Mouse (Mus musculus): Measurements from ENCODE around the gene P2rx1. TPM values are rescaled to one million over a fixed set of nuclear protein-coding genes. Genes with fewer than 3 reads are reported as not detected.

The P2rx1 gene
- polyA plus RNA-seq, 1 experiment from 2014 or later = 0.80 TPM

DNA sequence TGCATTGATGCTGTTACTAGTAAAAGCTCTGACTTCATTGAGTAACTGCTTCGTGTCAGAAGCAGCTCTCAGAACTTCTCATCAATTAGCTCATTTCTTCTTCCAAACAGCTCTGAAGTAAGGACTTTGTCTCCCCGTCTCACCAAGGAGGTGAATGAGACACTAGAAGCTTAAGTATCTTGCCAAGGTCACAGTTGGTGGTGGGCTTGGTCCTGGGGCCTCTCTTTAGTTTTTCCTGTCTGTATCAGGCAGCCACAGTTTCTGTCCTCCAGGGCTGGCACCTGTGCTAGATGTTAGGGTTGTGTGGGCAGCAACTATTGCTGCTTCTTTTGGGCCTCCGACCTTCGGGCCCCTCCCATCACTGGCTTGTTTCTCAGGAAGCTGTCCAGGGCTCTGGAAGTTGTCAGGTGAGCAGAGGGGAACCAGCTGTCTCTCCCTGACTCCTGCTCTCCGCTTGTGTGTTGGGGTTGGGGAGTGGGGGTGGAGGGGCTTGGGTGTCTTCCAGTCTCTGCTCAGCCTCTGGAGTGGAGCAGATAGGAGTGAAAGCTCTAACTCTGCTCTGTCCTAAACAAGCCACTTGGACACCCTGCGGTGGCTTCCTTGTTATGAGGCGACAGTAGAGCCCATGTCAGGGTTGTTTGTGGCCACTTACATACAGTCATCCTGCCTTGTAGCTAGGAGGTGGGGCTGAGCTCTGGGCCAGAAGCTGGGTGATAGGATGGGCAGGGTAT lies 35.7 kb upstream of the P2rx1 start:
- H3K79me2 ChIP-seq (ENCODE audit: inconsistent target) = peaks cover 6% of the 10 kb centered on the region; the same call in 1 of the 2 replicates
- 41% methylated on average over 7 of the region's 7 CpGs for WGBS (ENCODE audit: missing documents)
- H3K27ac ChIP-seq = no peak overlapping the region
- H3K36me3 ChIP-seq (ENCODE audit: inconsistent target) = no peaks in the 10 kb centered on the region
- H3K4me3 ChIP-seq (ENCODE audit: inconsistent target) = no peak overlapping the region

- Histone ChIP-seq H3K27ac (no peak overlapping the region), H3K4me3 (ENCODE audit: inconsistent target) (no peak overlapping the region)
- 62% methylated on average over 3 of the region's 3 CpGs for WGBS (ENCODE audit: missing documents)
Measured at GRCm38 (mm10) chr11:72963789-72964294, 35.1 kb upstream of the P2rx1 start.

GRCm38 (mm10) chr11:72974995-72975503 lies 23.9 kb upstream of the P2rx1 start:
- 92% methylated on average over 13 of the region's 13 CpGs for WGBS (ENCODE audit: missing documents)
- no peak overlapping the region for H3K4me3 ChIP-seq (ENCODE audit: inconsistent target)
- peaks cover 5% of the 10 kb centered on the region; the same call in 1 of the 2 replicates for H3K36me3 ChIP-seq (ENCODE audit: inconsistent target)
- no peaks in the 10 kb centered on the region for H3K79me2 ChIP-seq (ENCODE audit: inconsistent target)
- H3K27ac ChIP-seq = no peak overlapping the region

More at GRCm38 (mm10) chr11:72963789-72964294, 35.1 kb upstream of the P2rx1 start:
- H3K36me3 ChIP-seq (ENCODE audit: inconsistent target) = no peaks in the 10 kb centered on the region
- peaks cover 6% of the 10 kb centered on the region; the same call in 1 of the 2 replicates for H3K79me2 ChIP-seq (ENCODE audit: inconsistent target)

DNA sequence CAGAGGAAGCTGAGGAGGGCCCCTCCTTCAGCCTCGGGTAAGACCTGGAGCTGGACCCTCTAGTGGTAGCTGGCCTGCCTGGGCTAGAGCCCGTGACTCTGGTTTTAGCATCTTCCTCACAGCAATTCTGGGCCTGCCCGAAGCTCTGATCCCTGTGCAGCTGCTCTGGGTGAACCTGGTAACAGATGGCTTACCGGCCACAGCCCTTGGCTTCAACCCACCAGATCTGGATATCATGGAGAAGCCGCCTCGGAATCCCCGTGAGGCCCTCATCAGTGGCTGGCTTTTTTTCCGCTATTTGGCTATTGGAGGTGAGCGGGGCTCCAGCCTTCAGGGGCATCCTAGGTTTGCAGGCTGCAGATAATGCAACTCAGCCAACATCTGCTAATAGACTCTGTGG lies 16.4 kb upstream of the P2rx1 start:
- Histone ChIP-seq H3K36me3 (ENCODE audit: inconsistent target) (peaks cover 5% of the 10 kb centered on the region; the same call in 1 of the 2 replicates), H3K4me3 (ENCODE audit: inconsistent target) (no peak overlapping the region)
- WGBS (ENCODE audit: missing documents) = 93% methylated on average over 7 of the region's 9 CpGs

GRCm38 (mm10) chr11:72983283-72983682 lies 15.6 kb upstream of the P2rx1 start:
- no peak overlapping the region for H3K27ac ChIP-seq
- H3K79me2 ChIP-seq (ENCODE audit: inconsistent target) = no peaks in the 10 kb centered on the region
- no peak overlapping the region for H3K4me3 ChIP-seq (ENCODE audit: inconsistent target)
- peaks cover 5% of the 10 kb centered on the region; the same call in 1 of the 2 replicates for H3K36me3 ChIP-seq (ENCODE audit: inconsistent target)
- WGBS (ENCODE audit: missing documents) = 83% methylated on average over 5 of the region's 5 CpGs

More for the DNA sequence above, 16.4 kb upstream of the P2rx1 start:
- no peak overlapping the region for H3K27ac ChIP-seq
- no peaks in the 10 kb centered on the region for H3K79me2 ChIP-seq (ENCODE audit: inconsistent target)

- Histone ChIP-seq H3K36me3 (ENCODE audit: inconsistent target) (no peaks in the 10 kb centered on the region), H3K27ac (no peak overlapping the region), H3K4me3 (ENCODE audit: inconsistent target) (no peak overlapping the region), H3K79me2 (ENCODE audit: inconsistent target) (no peaks in the 10 kb centered on the region)
- WGBS (ENCODE audit: missing documents) = 82% methylated on average over 5 of the region's 5 CpGs
Measured at GRCm38 (mm10) chr11:72986745-72987144, 12.2 kb upstream of the P2rx1 start.

- 88% methylated on average over 5 of the region's 5 CpGs for whole genome bisulfite sequencing (ENCODE audit: missing documents)
- Histone ChIP-seq H3K4me3 (ENCODE audit: inconsistent target) (no peak overlapping the region), H3K27ac (no peak overlapping the region), H3K79me2 (ENCODE audit: inconsistent target) (no peaks in the 10 kb centered on the region), H3K36me3 (ENCODE audit: inconsistent target) (no peaks in the 10 kb centered on the region)
Measured at GRCm38 (mm10) chr11:72987234-72987633, 11.7 kb upstream of the P2rx1 start.

- WGBS (ENCODE audit: missing documents) = 71% methylated on average over 5 of the region's 5 CpGs
- no peak overlapping the region for H3K27ac ChIP-seq
- no peak overlapping the region for H3K4me3 ChIP-seq (ENCODE audit: inconsistent target)
- no peaks in the 10 kb centered on the region for H3K79me2 ChIP-seq (ENCODE audit: inconsistent target)
- no peaks in the 10 kb centered on the region for H3K36me3 ChIP-seq (ENCODE audit: inconsistent target)
Measured at GRCm38 (mm10) chr11:72987807-72988206, 11.1 kb upstream of the P2rx1 start.

GRCm38 (mm10) chr11:72989044-72989443 lies 9.9 kb upstream of the P2rx1 start:
- WGBS (ENCODE audit: missing documents) = 78% methylated on average over 5 of the region's 6 CpGs
- Histone ChIP-seq H3K4me3 (ENCODE audit: inconsistent target) (no peak overlapping the region), H3K36me3 (ENCODE audit: inconsistent target) (no peaks in the 10 kb centered on the region), H3K27ac (no peak overlapping the region), H3K79me2 (ENCODE audit: inconsistent target) (no peaks in the 10 kb centered on the region)

GRCm38 (mm10) chr11:72990688-72991087 lies 8.2 kb upstream of the P2rx1 start:
- 93% methylated on average over 9 of the region's 9 CpGs for WGBS (ENCODE audit: missing documents)
- Histone ChIP-seq H3K79me2 (ENCODE audit: inconsistent target) (no peaks in the 10 kb centered on the region), H3K27ac (no peak overlapping the region), H3K4me3 (ENCODE audit: inconsistent target) (no peak overlapping the region), H3K36me3 (ENCODE audit: inconsistent target) (no peaks in the 10 kb centered on the region)

DNA sequence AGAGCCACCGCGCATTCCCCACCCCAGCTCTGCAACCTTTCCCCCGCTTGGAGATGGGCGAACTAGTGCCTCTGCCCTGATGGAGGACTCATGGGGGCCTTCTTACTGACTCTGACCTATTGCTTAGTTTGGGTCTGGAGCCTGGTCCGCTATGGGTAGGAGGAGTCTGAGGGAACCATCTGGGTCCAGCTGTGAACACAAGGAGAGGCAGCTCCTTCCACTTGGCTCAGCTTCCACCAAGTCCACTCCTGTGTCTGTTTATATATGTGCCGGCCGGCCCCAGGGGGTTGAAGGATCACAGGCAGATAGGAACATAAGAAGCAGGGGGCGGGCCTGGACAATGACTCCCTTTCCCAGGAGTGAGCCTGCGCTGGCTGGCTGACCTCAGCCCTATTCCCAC lies 6.9 kb upstream of the P2rx1 start:
- no peaks in the 10 kb centered on the region for H3K36me3 ChIP-seq (ENCODE audit: inconsistent target)
- 99% methylated on average over 7 of the region's 9 CpGs for WGBS (ENCODE audit: missing documents)
- no peak overlapping the region for H3K4me3 ChIP-seq (ENCODE audit: inconsistent target)
- H3K79me2 ChIP-seq (ENCODE audit: inconsistent target) = no peaks in the 10 kb centered on the region
- no peak overlapping the region for H3K27ac ChIP-seq

DNA sequence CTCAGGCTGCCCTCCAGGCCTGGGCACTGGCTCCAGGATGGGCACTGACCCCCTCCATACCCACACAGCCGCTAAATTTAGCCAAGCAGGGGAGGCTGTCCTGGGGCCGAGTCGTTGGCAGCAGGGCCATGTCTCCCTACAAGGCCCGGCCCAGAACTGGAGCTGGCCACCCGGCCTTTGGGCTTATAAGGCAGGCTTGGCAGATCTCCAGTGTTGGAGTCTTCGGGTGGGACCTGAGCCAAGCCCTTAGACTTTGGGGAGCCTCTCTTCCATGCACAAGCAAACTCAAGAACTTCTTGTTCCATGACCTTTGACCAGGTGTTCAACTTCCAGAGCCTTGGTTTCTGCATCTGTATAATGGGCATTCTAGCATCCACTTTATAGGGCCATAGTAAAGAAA lies 2.6 kb upstream of the P2rx1 start:
- WGBS (ENCODE audit: missing documents) = 99% methylated on average over 6 of the region's 6 CpGs
- no peak overlapping the region for H3K4me3 ChIP-seq (ENCODE audit: inconsistent target)

GRCm38 (mm10) chr11:72996781-72997180 lies 2.1 kb upstream of the P2rx1 start:
- 89% methylated on average over 1 of the region's 2 CpGs for WGBS (ENCODE audit: missing documents)
- no peak overlapping the region for H3K4me3 ChIP-seq (ENCODE audit: inconsistent target)
- H3K27ac ChIP-seq = no peak overlapping the region
- H3K79me2 ChIP-seq (ENCODE audit: inconsistent target) = no peaks in the 10 kb centered on the region
- H3K36me3 ChIP-seq (ENCODE audit: inconsistent target) = no peaks in the 10 kb centered on the region

More for the DNA sequence above, 2.6 kb upstream of the P2rx1 start:
- H3K27ac ChIP-seq = no peak overlapping the region
- H3K79me2 ChIP-seq (ENCODE audit: inconsistent target) = no peaks in the 10 kb centered on the region
- no peaks in the 10 kb centered on the region for H3K36me3 ChIP-seq (ENCODE audit: inconsistent target)

DNA sequence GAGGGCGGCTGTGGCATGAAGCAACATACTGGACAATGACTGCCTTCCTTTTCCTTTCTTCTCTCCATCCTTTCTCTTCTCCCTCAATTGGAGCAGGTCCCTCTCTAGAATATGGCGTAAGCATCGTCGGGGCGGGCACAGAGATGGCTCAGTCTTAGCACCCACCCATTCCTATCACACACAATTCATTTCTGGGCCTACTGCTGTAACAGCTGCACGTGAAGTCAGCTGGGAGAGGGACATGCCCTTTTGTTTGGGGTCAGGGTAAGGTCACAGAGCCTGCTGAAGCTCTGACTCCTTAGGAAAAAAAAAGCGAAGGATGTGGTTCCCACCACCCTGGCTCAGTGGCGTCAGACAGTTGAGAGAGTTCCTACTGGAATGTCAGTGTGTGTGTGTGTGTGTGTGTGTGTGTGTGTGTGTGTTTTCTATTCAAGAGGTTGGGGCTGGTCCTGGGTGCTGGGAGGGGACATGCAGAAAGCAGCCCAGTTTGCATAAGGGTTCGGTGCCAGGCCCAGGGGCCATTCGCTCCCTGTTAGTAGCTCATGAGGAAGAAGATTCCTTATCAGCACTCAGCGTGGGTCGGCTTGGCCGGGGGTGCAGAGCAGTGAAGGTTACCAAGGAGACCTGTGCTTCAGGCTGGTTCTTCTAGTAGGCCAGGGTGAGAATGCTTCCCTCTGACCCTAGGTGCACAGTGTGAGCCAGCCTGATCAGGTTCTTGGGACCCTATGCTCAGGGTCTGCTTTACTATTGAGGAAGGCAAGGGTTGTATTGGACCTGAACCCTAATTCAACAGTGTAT lies 1.2 kb upstream of the P2rx1 start:
- 68% methylated on average over 8 of the region's 13 CpGs for WGBS (ENCODE audit: missing documents)
- H3K79me2 ChIP-seq (ENCODE audit: inconsistent target) = no peaks in the 10 kb centered on the region
- no peak overlapping the region for H3K4me3 ChIP-seq (ENCODE audit: inconsistent target)
- no peaks in the 10 kb centered on the region for H3K36me3 ChIP-seq (ENCODE audit: inconsistent target)
- H3K27ac ChIP-seq = no peak overlapping the region

GRCm38 (mm10) chr11:73001029-73001428 lies 2.1 kb downstream of the P2rx1 start:
- H3K4me3 ChIP-seq (ENCODE audit: inconsistent target) = no peak overlapping the region
- no peaks in the 10 kb centered on the region for H3K36me3 ChIP-seq (ENCODE audit: inconsistent target)
- H3K79me2 ChIP-seq (ENCODE audit: inconsistent target) = no peaks in the 10 kb centered on the region
- 23% methylated on average over 5 of the region's 6 CpGs for WGBS (ENCODE audit: missing documents)
- H3K27ac ChIP-seq = no peak overlapping the region
